Mouse (Mus musculus) lung, embryonic 15.5 days (tissue): ENCODE data around the gene Irf1. TPM values are rescaled to one million over a fixed set of nuclear protein-coding genes. Genes with fewer than 3 reads are reported as not detected.

Experiments used
- ATAC-seq: fragments of 200-750 bp; cut with Nextera tagmentation; 2 replicates; pipeline ENCODE4 v1.8.0; 2017; ENCODE audit warnings: moderate number of reproducible peaks, borderline replicate concordance; ENCODE audit not compliant: low FRiP score, low TSS enrichment; ENCODE audit errors: extremely low read depth
- H3K27ac ChIP-seq: fragments of 300-500 bp; sonication (generic); 2 replicates; pipeline ENCODE4 v1.5.1; 2015; ENCODE audit warnings: moderate library complexity, mild to moderate bottlenecking, inconsistent platforms
- H3K27me3 ChIP-seq: fragments of 300-500 bp; sonication (generic); 2 replicates; pipeline ENCODE4 v1.6.1; 2015; ENCODE audit warnings: inconsistent platforms
- H3K36me3 ChIP-seq: fragments of 300-500 bp; sonication (generic); 2 replicates; pipeline ENCODE4 v1.6.1; 2015; ENCODE audit warnings: inconsistent platforms
- H3K4me1 ChIP-seq: fragments of 300-500 bp; sonication (generic); 2 replicates; pipeline ENCODE4 v1.6.1; 2015; ENCODE audit warnings: inconsistent platforms
- H3K4me2 ChIP-seq: fragments of 300-500 bp; sonication (generic); 2 replicates; pipeline ENCODE4 v1.6.1; 2015; ENCODE audit warnings: inconsistent platforms, mild to moderate bottlenecking, moderate library complexity
- H3K4me3 ChIP-seq: fragments of 300-500 bp; sonication (generic); 2 replicates; pipeline ENCODE4 v1.5.1; 2015; ENCODE audit warnings: mild to moderate bottlenecking, inconsistent platforms
- H3K9ac ChIP-seq: fragments of 300-500 bp; sonication (generic); 2 replicates; pipeline ENCODE4 v1.6.1; 2015; ENCODE audit warnings: inconsistent platforms
- H3K9me3 ChIP-seq: fragments of 300-500 bp; sonication (generic); 2 replicates; pipeline ENCODE4 v1.6.1; 2016; ENCODE audit warnings: inconsistent platforms
- WGBS: fragments of 180-500 bp; shearing (Covaris S2); methylation state at CpG from one replicate; pipeline ENCODE4 v1.1.7; 2015; 5-methylcytosine and 5-hydroxymethylcytosine counted together
- polyA plus RNA-seq: library from polyadenylated mRNA; unstranded; fragments of >200 nt; fragmentation: Nextera tagmentation; extraction: Ambion mirVana; gene quantifications from 2 replicates; pipeline ENCODE4 v1.2.1, GENCODE M21; 2015

The Irf1 gene
- polyA plus RNA-seq, 1 experiment from 2014 or later, result 28.7 TPM

DNA sequence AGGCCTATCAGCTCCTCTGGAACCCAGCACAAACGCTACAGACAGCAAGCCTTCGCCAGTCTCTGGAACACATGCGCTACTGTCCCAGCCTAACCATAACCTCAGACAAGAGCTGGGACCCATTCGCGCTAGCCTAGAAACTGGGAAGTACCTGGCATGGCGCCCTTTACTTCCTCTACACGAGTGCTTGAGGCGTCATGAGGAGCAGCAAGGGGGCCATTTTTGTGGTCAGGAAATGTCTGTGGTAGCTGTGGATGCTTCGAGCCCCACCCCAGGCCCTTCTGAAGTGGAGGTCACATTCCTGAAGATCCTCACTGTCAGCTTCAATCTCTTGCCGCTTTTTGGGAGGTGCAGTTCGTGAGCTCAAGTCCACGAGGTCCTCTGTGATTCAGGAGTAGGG, 33.3 kb downstream of the Irf1 start:
- 59% methylated on average over 12 of the region's 12 CpGs for WGBS

DNA sequence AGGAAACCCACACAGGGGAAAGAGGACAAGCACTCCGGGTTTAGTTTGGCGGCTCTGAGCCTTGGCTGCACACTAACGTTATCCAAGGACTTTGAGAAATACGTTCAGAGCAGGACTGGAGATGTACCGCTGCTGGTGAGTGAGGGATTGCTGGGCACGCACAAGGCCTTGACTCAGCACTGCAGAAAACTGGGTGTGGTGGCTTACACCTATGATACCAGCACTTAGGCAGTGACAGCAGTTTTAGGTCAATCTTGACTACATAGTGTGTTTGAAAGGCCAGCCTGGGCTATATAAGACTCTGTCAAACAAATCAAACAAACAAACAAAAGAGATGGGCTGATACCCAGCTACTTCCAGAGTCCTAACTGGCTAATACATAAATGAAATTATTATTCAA, 33.7 kb downstream of the Irf1 start:
- 66% methylated on average over 6 of the region's 6 CpGs for WGBS
- no peak overlapping the region for H3K27ac ChIP-seq
- no peak overlapping the region for H3K9ac ChIP-seq
- H3K9me3 ChIP-seq, result no peaks in the 10 kb centered on the region
- H3K4me1 ChIP-seq, result no peaks in the 10 kb centered on the region
- no peak overlapping the region for H3K4me3 ChIP-seq
- ATAC-seq, result no peak
- H3K27me3 ChIP-seq, result no peaks in the 10 kb centered on the region
- no peaks in the 10 kb centered on the region for H3K36me3 ChIP-seq
- no peak overlapping the region for H3K4me2 ChIP-seq

More for the DNA sequence above, 33.3 kb downstream of the Irf1 start:
- no peaks in the 10 kb centered on the region for H3K4me1 ChIP-seq
- no peak overlapping the region for H3K27ac ChIP-seq
- H3K4me3 ChIP-seq, result no peak overlapping the region
- no peaks in the 10 kb centered on the region for H3K36me3 ChIP-seq
- H3K27me3 ChIP-seq, result no peaks in the 10 kb centered on the region
- H3K9ac ChIP-seq, result no peak overlapping the region
- ATAC-seq, result no peak
- H3K9me3 ChIP-seq, result no peaks in the 10 kb centered on the region
- no peak overlapping the region for H3K4me2 ChIP-seq

DNA sequence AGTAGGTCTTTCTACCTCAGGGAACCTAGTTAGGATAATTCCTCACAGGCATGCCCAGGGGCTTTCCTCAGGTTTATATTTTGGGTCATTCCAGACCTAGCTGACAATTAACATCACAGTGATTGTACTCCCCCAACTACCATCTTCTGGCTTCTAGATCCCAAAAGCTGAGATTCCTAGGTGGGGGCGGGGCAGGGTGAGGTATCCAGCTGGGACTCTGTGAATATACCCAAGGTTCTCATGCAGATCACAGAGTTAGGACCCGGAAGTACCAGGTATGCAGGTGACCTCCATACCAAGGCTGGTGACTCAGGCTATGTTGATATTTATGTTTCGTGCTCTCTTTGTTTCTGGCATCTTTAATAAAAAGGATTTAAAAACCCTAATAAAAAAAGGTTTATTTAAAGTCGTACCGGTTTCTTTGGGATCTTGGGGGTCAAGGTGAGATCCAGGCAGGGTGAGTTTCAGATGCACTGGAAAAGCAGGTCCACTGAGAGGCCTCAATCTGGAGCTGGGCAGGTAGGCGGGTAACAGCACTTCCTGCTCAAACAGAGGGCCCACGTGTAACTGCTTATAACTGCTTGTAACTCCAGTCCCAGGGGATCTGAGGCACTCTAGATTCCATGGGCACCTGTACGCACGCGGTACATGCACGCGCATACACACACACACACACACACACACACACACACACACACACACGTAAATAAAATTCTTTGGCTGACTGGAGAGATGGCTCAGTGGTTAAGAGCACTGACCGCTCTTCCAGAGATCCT, 34.9 kb downstream of the Irf1 start:
- Histone ChIP-seq H3K4me3 (no peak overlapping the region), H3K27me3 (no peaks in the 10 kb centered on the region), H3K4me1 (peaks cover 3% of the 10 kb centered on the region; the same call in 1 of the 2 replicates), H3K36me3 (no peaks in the 10 kb centered on the region), H3K27ac (no peak overlapping the region), H3K9me3 (no peaks in the 10 kb centered on the region), H3K9ac (no peak overlapping the region), H3K4me2 (no peak overlapping the region)
- no peak for ATAC-seq
- 66% methylated on average over 14 of the region's 14 CpGs for WGBS

DNA sequence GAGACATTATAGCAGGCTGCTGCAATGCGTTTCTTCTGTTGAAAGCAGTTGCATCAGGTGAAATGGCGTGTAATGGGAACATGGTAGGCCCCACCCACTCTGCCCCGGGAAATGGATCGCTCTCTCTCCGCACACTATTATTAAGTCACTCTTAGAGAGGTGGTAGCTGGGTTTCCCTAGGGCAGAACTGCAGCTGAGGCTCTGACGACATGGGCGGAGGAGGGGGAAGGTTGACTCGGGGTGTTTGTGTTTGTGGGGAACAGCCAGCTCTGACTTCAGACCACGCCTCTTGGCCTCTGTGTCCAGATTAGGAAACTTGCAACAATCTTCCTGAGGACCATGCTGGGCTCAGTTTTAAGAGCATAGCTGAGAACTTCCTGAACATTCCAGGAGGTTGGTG, 36.0 kb downstream of the Irf1 start:
- Histone ChIP-seq H3K27ac (no peak overlapping the region), H3K4me3 (no peak overlapping the region), H3K36me3 (no peaks in the 10 kb centered on the region), H3K9me3 (no peaks in the 10 kb centered on the region), H3K9ac (no peak overlapping the region), H3K4me1 (peaks cover 7% of the 10 kb centered on the region; the same call in 1 of the 2 replicates), H3K4me2 (no peak overlapping the region), H3K27me3 (no peaks in the 10 kb centered on the region)
- no peak for ATAC-seq
- WGBS, result 66% methylated on average over 9 of the region's 9 CpGs

DNA sequence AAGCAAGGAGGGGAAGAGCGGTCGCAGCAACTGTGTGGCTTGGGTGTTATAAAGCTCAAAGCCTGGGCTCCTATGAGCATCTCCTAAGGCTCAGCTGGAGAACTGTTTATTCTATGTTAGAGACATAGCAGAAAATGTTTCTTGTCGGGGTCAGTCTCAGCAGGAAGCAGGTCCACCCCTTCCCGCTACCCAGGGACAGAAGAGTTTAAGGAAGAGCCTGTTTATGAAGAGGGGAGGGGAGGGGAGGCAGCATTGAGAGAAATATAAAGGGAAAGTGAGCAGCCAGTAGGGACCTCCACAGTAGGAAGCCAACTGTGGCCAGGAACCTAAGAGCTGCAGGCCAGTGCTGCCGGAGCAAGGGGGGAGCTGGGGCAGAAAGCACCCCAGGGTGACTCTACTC, 39.5 kb downstream of the Irf1 start:
- Histone ChIP-seq H3K9me3 (no peaks in the 10 kb centered on the region), H3K4me1 (peaks cover 7% of the 10 kb centered on the region; the same call in 1 of the 2 replicates), H3K4me2 (no peak overlapping the region), H3K27me3 (no peaks in the 10 kb centered on the region), H3K4me3 (no peak overlapping the region), H3K27ac (peak overlapping the region; percentile 43), H3K9ac (no peak overlapping the region), H3K36me3 (no peaks in the 10 kb centered on the region)
- 31% methylated on average over 5 of the region's 5 CpGs for whole genome bisulfite sequencing
- ATAC-seq, result no peak

DNA sequence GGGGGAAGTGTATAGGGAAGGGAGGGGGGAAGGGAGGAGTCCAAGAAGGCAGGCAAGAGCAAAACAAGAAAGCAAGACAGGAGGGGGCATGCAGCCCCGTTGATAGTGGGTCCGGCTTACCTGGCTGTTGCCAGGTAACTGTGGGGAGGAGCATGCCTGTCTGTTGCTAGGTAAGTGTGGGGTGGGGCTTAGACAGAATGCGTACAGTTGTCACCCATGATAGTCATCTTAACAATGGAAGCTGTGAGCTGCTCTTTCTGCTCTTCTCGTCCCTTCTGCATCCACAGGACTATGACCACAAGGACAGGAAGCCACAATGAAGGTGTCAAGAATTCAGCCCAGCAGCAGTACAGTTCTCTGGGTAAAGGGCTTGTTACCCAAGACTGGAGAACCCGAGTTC, 40.3 kb downstream of the Irf1 start:
- Histone ChIP-seq H3K27ac (no peak overlapping the region), H3K9me3 (no peaks in the 10 kb centered on the region), H3K9ac (no peak overlapping the region), H3K36me3 (no peaks in the 10 kb centered on the region), H3K4me2 (no peak overlapping the region), H3K4me1 (peaks cover 7% of the 10 kb centered on the region; the same call in 1 of the 2 replicates), H3K4me3 (no peak overlapping the region), H3K27me3 (no peaks in the 10 kb centered on the region)
- no peak for ATAC-seq
- WGBS, result 51% methylated on average over 5 of the region's 5 CpGs

DNA sequence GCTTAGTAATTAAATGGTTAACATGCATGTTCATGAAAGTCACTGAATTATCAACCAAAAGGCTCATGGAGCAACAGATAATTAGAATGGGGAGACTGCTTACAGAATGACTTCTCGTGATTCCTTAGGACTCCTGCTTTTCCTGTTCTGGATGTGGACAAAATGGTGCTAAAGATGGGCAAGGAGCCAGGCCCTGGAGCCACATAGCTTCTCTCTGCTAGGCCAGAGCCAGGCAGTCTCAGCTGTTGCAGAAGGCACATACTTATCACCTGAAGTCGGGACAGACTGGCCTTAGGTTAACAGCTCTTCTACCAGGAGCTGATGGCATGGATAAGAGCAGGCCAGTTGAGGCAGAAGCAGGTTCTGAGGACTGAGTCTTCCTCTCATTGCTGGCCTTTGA, 40.9 kb downstream of the Irf1 start:
- H3K36me3 ChIP-seq, result no peaks in the 10 kb centered on the region
- no peak overlapping the region for H3K4me3 ChIP-seq
- H3K27me3 ChIP-seq, result no peaks in the 10 kb centered on the region
- no peaks in the 10 kb centered on the region for H3K9me3 ChIP-seq
- no peak for ATAC-seq
- peaks cover 7% of the 10 kb centered on the region; the same call in 1 of the 2 replicates for H3K4me1 ChIP-seq
- H3K9ac ChIP-seq, result no peak overlapping the region
- WGBS, result 27% methylated on average over 2 of the region's 2 CpGs
- no peak overlapping the region for H3K4me2 ChIP-seq
- no peak overlapping the region for H3K27ac ChIP-seq

DNA sequence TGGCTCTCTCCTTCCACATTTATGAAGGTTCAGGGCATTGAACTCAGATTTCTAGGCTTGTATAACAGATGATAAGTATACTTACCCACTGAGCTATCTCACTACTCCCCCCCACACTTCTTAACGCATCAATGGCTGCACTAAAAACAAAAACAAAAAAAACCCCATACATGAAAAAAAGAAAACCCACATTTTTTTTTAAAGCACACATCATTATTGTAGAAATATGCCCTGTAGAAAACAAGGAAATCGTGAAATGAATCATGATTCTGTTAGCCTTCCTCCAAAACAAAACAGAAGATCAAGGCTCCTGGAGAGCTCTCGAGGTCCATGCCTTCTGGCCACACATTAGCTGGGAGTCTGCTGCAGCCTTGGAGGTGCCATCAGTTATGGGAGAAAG, 41.5 kb downstream of the Irf1 start:
- Histone ChIP-seq H3K27me3 (no peaks in the 10 kb centered on the region), H3K4me1 (peaks cover 7% of the 10 kb centered on the region; the same call in 1 of the 2 replicates), H3K9me3 (no peaks in the 10 kb centered on the region), H3K9ac (no peak overlapping the region), H3K4me2 (no peak overlapping the region), H3K27ac (no peak overlapping the region), H3K4me3 (no peak overlapping the region), H3K36me3 (no peaks in the 10 kb centered on the region)
- 76% methylated on average over 3 of the region's 3 CpGs for WGBS
- ATAC-seq, result no peak

DNA sequence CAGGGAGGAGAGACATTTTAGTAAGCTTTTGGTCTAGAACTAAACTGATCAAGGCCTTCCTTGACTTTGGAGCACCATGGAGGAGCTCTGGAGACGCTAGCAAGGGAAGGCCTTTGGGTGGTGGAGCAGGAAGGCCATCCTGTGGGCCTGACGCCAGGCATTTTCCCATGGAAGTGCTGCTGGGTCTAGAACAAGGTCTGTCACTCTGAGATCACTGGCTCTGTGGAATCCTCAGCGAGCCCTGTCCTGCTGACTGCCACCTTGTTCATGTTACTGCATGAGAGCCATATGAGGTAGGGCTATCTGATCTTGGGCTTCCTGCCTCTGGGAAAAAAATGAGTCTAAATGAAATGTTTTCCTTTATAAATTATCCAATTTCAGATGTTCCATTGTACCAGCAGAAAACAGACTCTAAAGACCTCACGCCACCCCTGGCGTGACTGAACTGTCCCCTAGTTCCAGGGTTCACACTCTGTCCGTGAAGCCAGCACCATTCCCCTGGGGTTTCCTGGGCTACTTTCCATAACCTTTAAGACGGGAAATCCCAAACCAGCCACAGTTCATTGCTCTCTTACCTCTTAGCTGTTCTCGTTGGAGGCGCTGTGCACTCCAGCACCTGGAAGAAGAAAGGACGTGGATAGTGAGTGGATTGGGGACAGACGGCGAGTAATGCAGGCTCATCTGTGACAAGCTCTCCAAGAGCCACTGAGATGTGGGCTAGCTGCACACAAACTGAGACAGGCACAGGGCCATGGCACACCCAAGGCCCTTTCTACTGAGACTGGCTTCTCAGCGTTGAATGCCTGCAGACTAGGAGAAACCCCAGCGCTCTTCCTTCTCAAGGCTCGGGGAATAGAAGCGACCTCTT, 43.4 kb downstream of the Irf1 start:
- no peak overlapping the region for H3K27ac ChIP-seq
- H3K4me1 ChIP-seq, result peaks cover 7% of the 10 kb centered on the region; the same call in 1 of the 2 replicates
- H3K4me2 ChIP-seq, result no peak overlapping the region
- no peak for ATAC-seq
- H3K27me3 ChIP-seq, result no peaks in the 10 kb centered on the region
- no peak overlapping the region for H3K9ac ChIP-seq
- no peak overlapping the region for H3K4me3 ChIP-seq
- 80% methylated on average over 16 of the region's 16 CpGs for WGBS
- no peaks in the 10 kb centered on the region for H3K9me3 ChIP-seq
- H3K36me3 ChIP-seq, result no peaks in the 10 kb centered on the region

DNA sequence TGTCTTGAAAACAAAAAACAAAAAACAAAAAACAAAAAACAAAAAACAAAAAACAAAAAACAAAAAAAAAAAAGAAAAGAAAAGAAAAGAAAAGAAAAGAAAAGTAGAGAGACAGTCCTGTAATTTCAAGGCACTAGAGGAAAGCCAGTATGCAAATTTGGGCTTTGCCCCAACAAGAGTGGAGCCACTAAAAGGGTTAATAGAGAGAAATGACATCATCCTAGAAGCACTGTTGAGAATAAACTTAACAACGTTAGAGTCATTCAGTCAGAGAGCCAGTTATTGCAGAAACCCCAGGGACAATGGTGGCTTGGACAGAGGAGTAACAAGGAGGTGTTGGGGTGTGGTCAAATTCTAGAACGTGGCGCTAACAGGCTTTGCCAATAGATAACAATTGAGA, 45.0 kb downstream of the Irf1 start:
- no peak overlapping the region for H3K9ac ChIP-seq
- no peak overlapping the region for H3K4me2 ChIP-seq
- no peak overlapping the region for H3K4me3 ChIP-seq
- no peaks in the 10 kb centered on the region for H3K27me3 ChIP-seq
- H3K27ac ChIP-seq, result no peak overlapping the region
- H3K36me3 ChIP-seq, result no peaks in the 10 kb centered on the region
- no peak for ATAC-seq
- WGBS, result 58% methylated on average over 3 of the region's 3 CpGs
- no peaks in the 10 kb centered on the region for H3K9me3 ChIP-seq
- 0 out of 2 replicates have a peak, but pooled peaks cover 8% of the 10 kb centered on the region for H3K4me1 ChIP-seq

DNA sequence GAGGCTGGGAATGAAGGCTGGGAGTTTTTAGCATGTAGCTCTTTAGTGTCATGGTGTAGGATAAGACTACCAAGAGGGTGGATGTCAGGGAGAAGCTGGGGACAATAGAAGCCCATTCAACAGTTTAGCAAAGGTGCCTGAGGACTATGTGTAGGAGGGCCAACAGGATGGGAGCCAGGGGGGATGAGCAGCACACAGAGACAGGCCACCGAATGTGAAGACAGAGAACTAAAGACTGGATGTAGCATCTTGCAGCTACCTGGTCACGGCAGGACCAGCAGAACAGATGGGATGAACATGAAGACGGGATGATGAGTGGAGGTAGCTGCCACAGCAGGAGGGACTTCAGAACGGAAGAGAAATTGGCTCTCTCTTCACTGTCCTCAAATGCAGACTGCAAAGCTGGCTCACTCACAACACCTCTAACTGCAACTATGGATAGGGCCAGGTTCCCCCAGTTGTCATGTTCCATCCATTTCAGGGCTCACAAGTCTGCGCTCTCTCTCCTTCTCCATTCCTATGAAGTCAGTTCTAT, 47.1 kb downstream of the Irf1 start:
- Histone ChIP-seq H3K27me3 (no peaks in the 10 kb centered on the region), H3K4me2 (no peak overlapping the region), H3K4me1 (0 out of 2 replicates have a peak, but pooled peaks cover 5% of the 10 kb centered on the region), H3K27ac (no peak overlapping the region), H3K9me3 (no peaks in the 10 kb centered on the region), H3K36me3 (no peaks in the 10 kb centered on the region), H3K9ac (no peak overlapping the region), H3K4me3 (no peak overlapping the region)
- 87% methylated on average over 5 of the region's 5 CpGs for WGBS
- no peak for ATAC-seq

DNA sequence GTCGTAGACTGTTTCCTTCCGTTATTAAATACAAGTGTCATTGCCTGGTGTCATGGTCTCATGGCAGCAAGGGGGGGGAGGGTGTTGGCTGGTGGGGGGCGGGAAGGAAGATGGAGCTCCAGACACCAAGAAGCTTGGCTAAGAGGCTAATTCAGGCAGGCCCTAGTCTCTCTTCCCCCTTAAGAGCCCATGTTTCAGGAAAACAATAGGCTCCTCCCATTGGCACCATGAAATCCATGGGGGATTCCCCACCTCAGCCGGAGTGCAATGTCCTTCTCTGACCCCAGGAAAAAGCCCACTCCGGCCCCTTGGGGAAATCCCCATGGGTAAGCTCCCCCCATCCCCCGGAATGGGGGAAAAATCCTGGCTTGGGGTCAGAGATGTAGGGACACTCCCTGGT, 49.0 kb downstream of the Irf1 start:
- Histone ChIP-seq H3K9ac (no peak overlapping the region), H3K4me2 (no peak overlapping the region), H3K27ac (no peak overlapping the region; the same call in 1 of the 2 replicates), H3K36me3 (no peaks in the 10 kb centered on the region), H3K4me1 (0 out of 2 replicates have a peak, but pooled peaks cover 5% of the 10 kb centered on the region), H3K27me3 (no peaks in the 10 kb centered on the region), H3K9me3 (no peaks in the 10 kb centered on the region), H3K4me3 (no peak overlapping the region)
- ATAC-seq, result no peak
- 35% methylated on average over 6 of the region's 6 CpGs for WGBS
